Mouse (Mus musculus) liver, adult 2 months (tissue): ENCODE results near the gene Col18a1.

Experiments
- CTCF ChIP-seq: fragments of 200-500 bp; IDR thresholded peaks from 2 replicates; pipeline ENCODE4 v1.5.1; 2011; ENCODE audit warnings: low read depth, low read length, control low read depth
- POLR2A ChIP-seq: fragments of 200-500 bp; IDR thresholded peaks from 2 replicates; pipeline ENCODE4 v1.6.1; 2011; ENCODE audit warnings: low read length, control low read depth; ENCODE audit not compliant: insufficient read depth; ENCODE audit errors: extremely low read depth

- TF ChIP-seq CTCF = no peak
- TF ChIP-seq POLR2A = no peak
Measured at GRCm38 (mm10) chr10:77151551-77152002, 14.8 kb downstream of the Col18a1 start.
